In the genomic region with DNA sequence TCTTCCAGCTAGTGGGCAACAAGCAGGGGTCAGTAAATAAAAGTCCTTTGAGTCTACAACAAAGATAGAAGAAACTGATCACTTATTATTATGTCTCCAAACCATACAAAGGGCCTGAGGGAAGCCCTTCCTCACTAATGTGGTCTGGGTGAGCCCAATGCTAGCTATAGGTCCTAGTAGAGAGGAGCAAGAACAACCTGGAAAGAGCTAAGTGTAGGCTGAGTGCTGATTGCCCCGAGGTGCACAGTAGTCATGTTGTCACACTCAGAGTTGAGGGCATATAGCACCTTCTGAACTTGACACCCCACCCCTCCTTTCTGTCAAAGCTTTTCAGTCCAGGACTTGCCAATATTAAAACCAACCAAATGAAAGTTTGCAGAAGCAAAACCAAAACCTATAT, we compare ENCODE assay signal across 23 mouse cellular contexts. TPM values are rescaled to one million over a fixed set of nuclear protein-coding genes. Genes with fewer than 3 reads are reported as not detected.
DNase-seq lines count a peak whose midpoint lies in the region; ATAC-seq and TF ChIP-seq lines count a peak whose summit lies in the region.
"Had no signal": no experiment of that assay in that cellular context is flagged by ENCODE, and none has a peak within 500 bp of the region (broad histone marks: within the 10 kb centered on the region; RNA-seq: fewer than 3 reads in every experiment).

No protein-coding gene starts in this region.

- no peaks in the 10 kb centered on the region for H3K9me3 ChIP-seq in heart, embryonic 15.5 days (replicated peaks)
- no peaks in the 10 kb centered on the region for H3K9me3 ChIP-seq in kidney, postnatal 0 days (replicated peaks; ENCODE audit: low read length)
- no peaks in the 10 kb centered on the region for H3K9me3 ChIP-seq in limb, embryonic 15.5 days
- H3K9me3 ChIP-seq: forebrain, embryonic 10.5 days; liver, embryonic 15.5 days; midbrain, embryonic 15.5 days; neural tube, embryonic 12.5 days had no signal

- peak; percentile 50 for ATAC-seq in heart, embryonic 15.5 days (replicated peaks; ENCODE audit: insufficient number of reproducible peaks, insufficient read depth, low FRiP score, low read depth)
- ATAC-seq in kidney, postnatal 0 days (replicated peaks; ENCODE audit: low FRiP score, low read depth): peak; percentile 22; the same call in 1 of the 2 replicates
- peak; percentile 57; the same call in 1 of the 2 replicates for ATAC-seq in limb, embryonic 15.5 days (ENCODE audit: insufficient number of reproducible peaks, low FRiP score, low TSS enrichment, low read depth)
- ATAC-seq: hindbrain, postnatal 0 days; midbrain, embryonic 15.5 days had no signal

- no peak overlapping the region for H3K27ac ChIP-seq in heart, embryonic 15.5 days
- no peak overlapping the region for H3K27ac ChIP-seq in heart, adult 2 months
- H3K27ac ChIP-seq in kidney, postnatal 0 days: no peak overlapping the region
- H3K27ac ChIP-seq in limb, embryonic 15.5 days: no peak overlapping the region
- H3K27ac ChIP-seq: forebrain, embryonic 10.5 days; hindbrain, postnatal 0 days; liver, embryonic 15.5 days; macrophage; midbrain, embryonic 15.5 days; neural tube, embryonic 12.5 days had no signal

- H3K4me2 ChIP-seq in heart, embryonic 15.5 days: no peak overlapping the region
- no peak overlapping the region for H3K4me2 ChIP-seq in kidney, postnatal 0 days (ENCODE audit: low read length)
- no peak overlapping the region for H3K4me2 ChIP-seq in limb, embryonic 15.5 days
- H3K4me2 ChIP-seq: liver, embryonic 15.5 days; midbrain, embryonic 15.5 days; neural tube, embryonic 12.5 days had no signal

- intact Hi-C loops in heart, postnatal 10 days (cut with DNase I): no loop called here
- intact Hi-C loops in heart, adult 2 months (cut with DNase I): no loop called here

- H3K27me3 ChIP-seq in heart, embryonic 15.5 days: no peaks in the 10 kb centered on the region
- no peaks in the 10 kb centered on the region for H3K27me3 ChIP-seq in heart, adult 2 months (ENCODE audit: control insufficient read depth, insufficient read depth, low read length)
- no peaks in the 10 kb centered on the region for H3K27me3 ChIP-seq in kidney, postnatal 0 days (ENCODE audit: insufficient read depth, low read length)
- H3K27me3 ChIP-seq in limb, embryonic 15.5 days: no peaks in the 10 kb centered on the region
- H3K27me3 ChIP-seq: liver, embryonic 15.5 days; midbrain, embryonic 15.5 days; neural tube, embryonic 12.5 days had no signal

- no peak for TF ChIP-seq POLR2A in heart, adult 2 months (IDR thresholded peaks at IDR 0.05; ENCODE audit: insufficient read depth, low read depth, low read length)

- no peak overlapping the region for H3K4me3 ChIP-seq in heart, embryonic 15.5 days
- no peak overlapping the region for H3K4me3 ChIP-seq in heart, adult 2 months
- no peak overlapping the region for H3K4me3 ChIP-seq in kidney, postnatal 0 days (replicated peaks; ENCODE audit: low read depth, low read length)
- H3K4me3 ChIP-seq in limb, embryonic 15.5 days: no peak overlapping the region
- H3K4me3 ChIP-seq: forebrain, embryonic 10.5 days; liver, embryonic 15.5 days; midbrain, embryonic 15.5 days; neural tube, embryonic 12.5 days had no signal

- peaks cover 39% of the 10 kb centered on the region for H3K36me3 ChIP-seq in heart, embryonic 15.5 days
- peaks cover 5% of the 10 kb centered on the region for H3K36me3 ChIP-seq in heart, adult 2 months (ENCODE audit: control insufficient read depth, insufficient read depth, low read length)
- H3K36me3 ChIP-seq in kidney, postnatal 0 days (ENCODE audit: insufficient read depth, low read length): peaks cover 42% of the 10 kb centered on the region
- peaks cover 41% of the 10 kb centered on the region for H3K36me3 ChIP-seq in limb, embryonic 15.5 days

- no peak overlapping the region for H3K9ac ChIP-seq in heart, embryonic 15.5 days
- no peak overlapping the region for H3K9ac ChIP-seq in heart, adult 2 months (ENCODE audit: low read depth, low read length)
- H3K9ac ChIP-seq in kidney, postnatal 0 days (ENCODE audit: low read depth, low read length): no peak overlapping the region
- H3K9ac ChIP-seq in limb, embryonic 15.5 days: no peak overlapping the region
- H3K9ac ChIP-seq: liver, embryonic 15.5 days; midbrain, embryonic 15.5 days; neural tube, embryonic 12.5 days had no signal

- 72% methylated on average over 1 of the region's 1 CpGs for WGBS in heart, embryonic 15.5 days
- WGBS in heart, adult 2 months: 45% methylated on average over 1 of the region's 1 CpGs
- WGBS in kidney, postnatal 0 days: 53% methylated on average over 1 of the region's 1 CpGs
- 58% methylated on average over 1 of the region's 1 CpGs for WGBS in limb, embryonic 15.5 days

- TF ChIP-seq CTCF in heart, adult 2 months (IDR thresholded peaks at IDR 0.05): no peak
- no peak for TF ChIP-seq CTCF in kidney, postnatal 0 days (IDR thresholded peaks at IDR 0.05; ENCODE audit: low read depth)

- TF ChIP-seq EP300 in heart, adult 2 months (IDR thresholded peaks at IDR 0.05; ENCODE audit: insufficient read depth, low read depth, low read length): no peak

- H3K4me1 ChIP-seq in heart, embryonic 15.5 days (replicated peaks): 0 out of 2 replicates have a peak, but pooled peaks cover 11% of the 10 kb centered on the region
- no peaks in the 10 kb centered on the region for H3K4me1 ChIP-seq in heart, adult 2 months (ENCODE audit: control insufficient read depth, insufficient read depth, low read length)
- no peaks in the 10 kb centered on the region for H3K4me1 ChIP-seq in kidney, postnatal 0 days (replicated peaks; ENCODE audit: insufficient read depth, low read length)
- H3K4me1 ChIP-seq in limb, embryonic 15.5 days: 0 out of 2 replicates have a peak, but pooled peaks cover 7% of the 10 kb centered on the region
- H3K4me1 ChIP-seq: forebrain, embryonic 10.5 days; liver, embryonic 15.5 days; midbrain, embryonic 15.5 days; neural tube, embryonic 12.5 days had no signal

- H3K79me2 ChIP-seq in heart, adult 2 months (replicated peaks; ENCODE audit: control insufficient read depth, insufficient read depth, low read length): no peaks in the 10 kb centered on the region

- peak; percentile 83 for DNase-seq in heart, adult 11 months
- DNase-seq in heart, postnatal 10 days: no peak
- no peak for DNase-seq in heart, adult 2 months
- no peak for DNase-seq in kidney, postnatal 0 days (ENCODE audit: low spot score)
- no peak for DNase-seq in kidney, postnatal 36 days
- DNase-seq: adrenal gland, postnatal 25 days; cerebellum, adult 8-10 months; cerebellum, postnatal 36 days; embryo, embryonic 11 days; gastrocnemius, postnatal 36 days; kidney, postnatal 25 days; layer of hippocampus, postnatal 36 days; liver; right cerebral cortex, postnatal 14 days; thymus, postnatal 14 days had no signal

RNA-seq across cellular contexts. Expression of a gene that starts 26.5 kb away (rescaled TPM):
- total RNA-seq in heart, postnatal 10 days (2021): 100 to 1,000 TPM; 192 to 215 TPM
- 1,527 and 1,993 TPM in 2 replicates for polyA plus RNA-seq in heart, embryonic 15.5 days (2015; fragmentation: Nextera tagmentation; extraction: Ambion mirVana)
- total RNA-seq in heart, adult 2 months (2021): 1 to 10 TPM; 6.2 to 8.3 TPM
- 19.5 and 28.1 TPM in 2 replicates for polyA plus RNA-seq in heart, adult 2 months (2012; rRNA removed)
- 1,049 and 1,099 TPM in 2 replicates for polyA plus RNA-seq in kidney, postnatal 0 days (2015; fragmentation: Nextera tagmentation; extraction: Ambion mirVana)
- polyA plus RNA-seq in limb, embryonic 15.5 days (2015; fragmentation: Nextera tagmentation; extraction: Ambion mirVana): 1,721 and 1,971 TPM in 2 replicates

RNA-seq across cellular contexts. Expression of a gene that starts 56.3 kb away (rescaled TPM):
- total RNA-seq in heart, postnatal 10 days (2021): 1 to 10 TPM; 2.3 to 4.1 TPM
- polyA plus RNA-seq in heart, embryonic 15.5 days (2015; fragmentation: Nextera tagmentation; extraction: Ambion mirVana): 9.3 and 10.0 TPM in 2 replicates
- total RNA-seq in heart, adult 2 months (2021): 1 to 10 TPM; 1.3 to 1.4 TPM
- polyA plus RNA-seq in heart, adult 2 months (2012; rRNA removed): 1.9 and 2.3 TPM in 2 replicates
- 11.9 and 12.1 TPM in 2 replicates for polyA plus RNA-seq in kidney, postnatal 0 days (2015; fragmentation: Nextera tagmentation; extraction: Ambion mirVana)
- polyA plus RNA-seq in limb, embryonic 15.5 days (2015; fragmentation: Nextera tagmentation; extraction: Ambion mirVana): 28.6 and 46.4 TPM in 2 replicates

Comparison
In these comparisons a context has a peak if more than half of its experiments do, and no peak if none do; other contexts are left out.
1. RNA of a gene that starts 26.5 kb away (polyA plus RNA-seq): 1,721 to 1,971 TPM in limb, embryonic 15.5 days, 1,527 to 1,993 TPM in heart, embryonic 15.5 days and 1,049 to 1,099 TPM in kidney, postnatal 0 days; 19.5 to 28.1 TPM in heart, adult 2 months; every median in the first group is over 10 times any median in the second.
2. Peak in every context shown above with its lines, with median percentiles within 50 percentile points of each other: ATAC-seq.